In the genomic region with DNA sequence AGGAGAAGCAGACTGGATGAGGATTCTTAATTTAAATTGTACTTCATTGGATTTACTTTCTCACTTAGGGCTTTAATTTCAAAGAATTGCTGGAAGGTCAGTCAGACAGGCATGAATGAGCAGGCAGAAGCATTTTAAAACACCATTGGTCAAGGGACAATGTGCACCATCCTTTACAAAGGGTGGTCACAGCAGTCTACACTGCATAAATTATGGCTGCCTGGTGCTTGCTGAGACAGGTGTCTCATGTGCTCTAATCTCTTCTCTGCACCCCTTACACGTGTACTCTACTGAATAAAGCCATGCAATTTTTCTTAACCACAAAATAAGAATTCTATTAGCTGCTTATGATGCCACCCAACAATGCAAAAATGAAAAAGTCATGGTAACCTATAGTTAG, we compare ENCODE assay signal across 25 mouse cellular contexts. TPM values are rescaled to one million over a fixed set of nuclear protein-coding genes. Genes with fewer than 3 reads are reported as not detected.
DNase-seq lines count a peak whose midpoint lies in the region; ATAC-seq and TF ChIP-seq lines count a peak whose summit lies in the region.
"Had no signal": no experiment of that assay in that cellular context is flagged by ENCODE, and none has a peak within 500 bp of the region (broad histone marks: within the 10 kb centered on the region; RNA-seq: fewer than 3 reads in every experiment).

No protein-coding gene starts in this region.

- WGBS in kidney, embryonic 16.5 days: 14% methylated on average over 1 of the region's 1 CpGs
- 7% methylated on average over 1 of the region's 1 CpGs for WGBS in kidney, embryonic 15.5 days
- 16% methylated on average over 1 of the region's 1 CpGs for WGBS in midbrain, embryonic 11.5 days
- 0% methylated on average over 1 of the region's 1 CpGs for WGBS in midbrain, embryonic 15.5 days

- H3K9me3 ChIP-seq in kidney, embryonic 16.5 days (ENCODE audit: low read length): no peaks in the 10 kb centered on the region
- H3K9me3 ChIP-seq in kidney, embryonic 15.5 days (replicated peaks): no peaks in the 10 kb centered on the region
- no peaks in the 10 kb centered on the region for H3K9me3 ChIP-seq in midbrain, embryonic 11.5 days (ENCODE audit: control insufficient read depth, low read length)
- H3K9me3 ChIP-seq in midbrain, embryonic 15.5 days: no peaks in the 10 kb centered on the region
- H3K9me3 ChIP-seq: embryonic facial prominence, embryonic 10.5 days; embryonic facial prominence, embryonic 12.5 days; forebrain, embryonic 13.5 days; forebrain, embryonic 15.5 days; G1E had no signal

- H3K27ac ChIP-seq in gastrocnemius, adult 2 months: 0 out of 2 replicates have a peak overlapping the region, but pooled peaks have one; percentile 10
- H3K27ac ChIP-seq in kidney, embryonic 16.5 days (ENCODE audit: low read length): no peak overlapping the region
- no peak overlapping the region for H3K27ac ChIP-seq in kidney, embryonic 15.5 days
- H3K27ac ChIP-seq in midbrain, embryonic 11.5 days (ENCODE audit: low read depth, low read length): no peak overlapping the region
- H3K27ac ChIP-seq in midbrain, embryonic 15.5 days: no peak overlapping the region
- H3K27ac ChIP-seq: embryonic facial prominence, embryonic 10.5 days; embryonic facial prominence, embryonic 12.5 days; forebrain, embryonic 13.5 days; forebrain, embryonic 15.5 days had no signal

- intact Hi-C loops in gastrocnemius, adult 2 months (cut with DNase I): no loop called here
- intact Hi-C loops in gastrocnemius, postnatal 14 days (cut with DNase I; ENCODE audit: low total_unique reads): no loop called here

- no peak for TF ChIP-seq CTCF in gastrocnemius, adult 2 months (IDR thresholded peaks at IDR 0.05)

- ATAC-seq in kidney, embryonic 16.5 days (ENCODE audit: low FRiP score, low TSS enrichment): peak; percentile 67; the same call in 1 of the 2 replicates
- no peak for ATAC-seq in kidney, embryonic 15.5 days (replicated peaks; ENCODE audit: low FRiP score)
- ATAC-seq in midbrain, embryonic 11.5 days (ENCODE audit: low FRiP score): peak; percentile 73
- ATAC-seq in midbrain, embryonic 15.5 days (replicated peaks): no peak
- ATAC-seq: CD4-positive, CD25-positive, alpha-beta regulatory T cell, adult 4 months; forebrain, embryonic 13.5 days; forebrain, embryonic 15.5 days; Patski had no signal

- H3K4me1 ChIP-seq in kidney, embryonic 16.5 days (ENCODE audit: insufficient read depth, low read length): no peaks in the 10 kb centered on the region
- H3K4me1 ChIP-seq in kidney, embryonic 15.5 days: no peaks in the 10 kb centered on the region
- no peaks in the 10 kb centered on the region for H3K4me1 ChIP-seq in midbrain, embryonic 11.5 days (ENCODE audit: control insufficient read depth, insufficient read depth, low read length)
- no peaks in the 10 kb centered on the region for H3K4me1 ChIP-seq in midbrain, embryonic 15.5 days
- H3K4me1 ChIP-seq: embryonic facial prominence, embryonic 10.5 days; embryonic facial prominence, embryonic 12.5 days; forebrain, embryonic 13.5 days; forebrain, embryonic 15.5 days had no signal

- H3K4me3 ChIP-seq in gastrocnemius, adult 2 months: no peak overlapping the region
- no peak overlapping the region for H3K4me3 ChIP-seq in kidney, embryonic 16.5 days (ENCODE audit: low read length)
- no peak overlapping the region for H3K4me3 ChIP-seq in kidney, embryonic 15.5 days (replicated peaks)
- no peak overlapping the region for H3K4me3 ChIP-seq in midbrain, embryonic 11.5 days (ENCODE audit: low read depth, low read length)
- no peak overlapping the region for H3K4me3 ChIP-seq in midbrain, embryonic 15.5 days
- H3K4me3 ChIP-seq: embryonic facial prominence, embryonic 10.5 days; embryonic facial prominence, embryonic 12.5 days; forebrain, embryonic 13.5 days; forebrain, embryonic 15.5 days had no signal

- no peaks in the 10 kb centered on the region for H3K36me3 ChIP-seq in kidney, embryonic 16.5 days (ENCODE audit: insufficient read depth, low read length)
- H3K36me3 ChIP-seq in kidney, embryonic 15.5 days: no peaks in the 10 kb centered on the region
- no peaks in the 10 kb centered on the region for H3K36me3 ChIP-seq in midbrain, embryonic 11.5 days (ENCODE audit: control insufficient read depth, insufficient read depth, low read length)
- no peaks in the 10 kb centered on the region for H3K36me3 ChIP-seq in midbrain, embryonic 15.5 days (replicated peaks)
- H3K36me3 ChIP-seq: embryonic facial prominence, embryonic 10.5 days; embryonic facial prominence, embryonic 12.5 days; forebrain, embryonic 15.5 days; G1E had no signal

- no peaks in the 10 kb centered on the region for H3K27me3 ChIP-seq in kidney, embryonic 16.5 days (ENCODE audit: insufficient read depth, low read length)
- no peaks in the 10 kb centered on the region for H3K27me3 ChIP-seq in kidney, embryonic 15.5 days
- H3K27me3 ChIP-seq in midbrain, embryonic 11.5 days (ENCODE audit: control insufficient read depth, insufficient read depth, low read length): no peaks in the 10 kb centered on the region
- no peaks in the 10 kb centered on the region for H3K27me3 ChIP-seq in midbrain, embryonic 15.5 days (replicated peaks)
- H3K27me3 ChIP-seq: CH12.LX; embryonic facial prominence, embryonic 12.5 days; forebrain, embryonic 13.5 days; forebrain, embryonic 15.5 days; Patski had no signal

- no peak overlapping the region for H3K9ac ChIP-seq in kidney, embryonic 16.5 days (replicated peaks; ENCODE audit: low read length)
- no peak overlapping the region for H3K9ac ChIP-seq in kidney, embryonic 15.5 days
- no peak overlapping the region for H3K9ac ChIP-seq in midbrain, embryonic 11.5 days (ENCODE audit: low read length)
- H3K9ac ChIP-seq in midbrain, embryonic 15.5 days: no peak overlapping the region
- H3K9ac ChIP-seq: embryonic facial prominence, embryonic 12.5 days; forebrain, embryonic 13.5 days; forebrain, embryonic 15.5 days had no signal

- DNase-seq in gastrocnemius, adult 2 months: no peak
- no peak for DNase-seq in gastrocnemius, postnatal 14 days
- DNase-seq in midbrain, embryonic 11.5 days (ENCODE audit: low spot score, missing footprints): no peak
- peak; percentile 3 for DNase-seq in R1 (ENCODE audit: low read depth, low spot score)
- DNase-seq: adrenal gland, adult 8-10 months; adrenal gland, postnatal 14 days; adrenal gland, postnatal 36 days; B cell, adult 2 months; cerebellum, adult 11-12 months; cerebellum, adult 2 months; cerebellum, adult 9-10 months; cerebellum, postnatal 10 days; cerebellum, postnatal 25 days had no signal

- no peak overlapping the region for H3K4me2 ChIP-seq in kidney, embryonic 16.5 days (replicated peaks; ENCODE audit: low read depth, low read length)
- no peak overlapping the region for H3K4me2 ChIP-seq in kidney, embryonic 15.5 days
- H3K4me2 ChIP-seq in midbrain, embryonic 11.5 days: no peak overlapping the region
- H3K4me2 ChIP-seq in midbrain, embryonic 15.5 days: no peak overlapping the region
- H3K4me2 ChIP-seq: embryonic facial prominence, embryonic 12.5 days; forebrain, embryonic 13.5 days; forebrain, embryonic 15.5 days had no signal

RNA-seq across cellular contexts. Expression of gene Fhl5, which starts 15.1 kb away (rescaled TPM):
- total RNA-seq in gastrocnemius, adult 2 months (2021): 1 to 10 TPM; 6.9 to 7.4 TPM
- total RNA-seq in gastrocnemius, postnatal 14 days (2021): 1 to 10 TPM; 4.6 to 7.5 TPM
- polyA plus RNA-seq in kidney, embryonic 16.5 days (2015; fragmentation: Nextera tagmentation; extraction: Ambion mirVana): not detected in 2 replicates
- not detected in 2 replicates for polyA plus RNA-seq in kidney, embryonic 15.5 days (2015; fragmentation: Nextera tagmentation; extraction: Ambion mirVana)
- polyA plus RNA-seq in midbrain, embryonic 11.5 days (2014; fragmentation: Nextera tagmentation; extraction: Ambion mirVana): not detected in 2 replicates
- polyA plus RNA-seq in midbrain, embryonic 15.5 days (2015; fragmentation: Nextera tagmentation; extraction: Ambion mirVana): 0.26 TPM in 1 of 2 replicates, not detected in the other
- total RNA-seq: CH12.LX had no signal
- polyA plus RNA-seq: CD4-positive, CD25-positive, alpha-beta regulatory T cell, adult 4 months; embryonic facial prominence, embryonic 10.5 days; embryonic facial prominence, embryonic 12.5 days; forebrain, embryonic 11.5 days; forebrain, embryonic 13.5 days; forebrain, embryonic 15.5 days; G1E; Patski had no signal

RNA-seq across cellular contexts. Expression of gene Ufl1, which starts 54.1 kb away (rescaled TPM):
- 10 to 100 TPM; 33.2 to 35.6 TPM for total RNA-seq in gastrocnemius, adult 2 months (2021)
- 10 to 100 TPM; 31.0 to 31.3 TPM for total RNA-seq in gastrocnemius, postnatal 14 days (2021)
- 42.1 and 45.2 TPM in 2 replicates for polyA plus RNA-seq in kidney, embryonic 16.5 days (2015; fragmentation: Nextera tagmentation; extraction: Ambion mirVana)
- polyA plus RNA-seq in kidney, embryonic 15.5 days (2015; fragmentation: Nextera tagmentation; extraction: Ambion mirVana): 37.8 and 38.3 TPM in 2 replicates
- polyA plus RNA-seq in midbrain, embryonic 11.5 days (2014; fragmentation: Nextera tagmentation; extraction: Ambion mirVana): 34.2 and 37.4 TPM in 2 replicates
- 40.6 and 41.4 TPM in 2 replicates for polyA plus RNA-seq in midbrain, embryonic 15.5 days (2015; fragmentation: Nextera tagmentation; extraction: Ambion mirVana)

Comparison
In these comparisons a context has a peak if more than half of its experiments do, and no peak if none do; other contexts are left out.
1. ATAC-seq: peak in kidney, embryonic 16.5 days (single experiment) and midbrain, embryonic 11.5 days (single experiment); none in kidney, embryonic 15.5 days (single experiment) and midbrain, embryonic 15.5 days (single experiment).